Mouse (Mus musculus) heart, postnatal 10 days (tissue): ENCODE data around the gene Pold3. TPM values are rescaled to one million over a fixed set of nuclear protein-coding genes. Genes with fewer than 3 reads are reported as not detected.

ENCODE experiments used
- DNase-seq, 2 experiments: peaks; one replicate each; pipeline ENCODE4 v3.0.0; 2021
- intact Hi-C: fragments of 180-260 bp; cut with DNase I; formaldehyde crosslinking; loops from one replicate; pipeline ENCODE4 v1.15.1; 2025
- total RNA-seq, 2 experiments: library from RNA; stranded (reverse); gene quantifications; 2 replicates each; pipeline ENCODE4 v1.2.3; 2021

Gene Pold3
- total RNA-seq, 2 experiments from 2014 or later: 14.9 to 16.2 TPM

GRCm38 (mm10) chr7:100034815-100035463, 86.4 kb downstream of the Pold3 start:
- intact Hi-C loops: no loop called here
- DNase-seq: no peak

GRCm38 (mm10) chr7:100033672-100034071, 87.7 kb downstream of the Pold3 start:
- intact Hi-C loops: no loop called here
- DNase-seq: no peak

Other genes starting within 250 kb of the Pold3 start
- gene Rnf169, start 141.1 kb downstream of the Pold3 start, total RNA-seq: 10 to 100 TPM; 15.7 TPM
- gene Chrdl2, start 115.4 kb downstream of the Pold3 start, total RNA-seq: not detected
- gene Lipt2, start 37.7 kb upstream of the Pold3 start, total RNA-seq: 1 to 10 TPM; 4.4 to 5.0 TPM
- 1 to 10 TPM in 1 of 2 experiments, under 1 TPM in 1; 0.99 to 2.0 TPM for gene Kcne3, start 54.9 kb upstream of the Pold3 start, total RNA-seq
- 1 to 10 TPM; 6.9 to 7.0 TPM for gene Pgm2l1, start 105.8 kb upstream of the Pold3 start, total RNA-seq
- 1 to 10 TPM; 1.9 to 3.3 TPM for gene P4ha3, start 164.0 kb upstream of the Pold3 start, total RNA-seq